Mouse (Mus musculus) colon, adult 2 months (tissue): ENCODE measurements around the gene Csad. TPM values are rescaled to one million over a fixed set of nuclear protein-coding genes. Genes with fewer than 3 reads are reported as not detected.

ENCODE experiments used
- polyA plus RNA-seq: library from polyadenylated mRNA; depleted of rRNA; stranded (reverse); fragments of >200 nt; gene quantifications from 2 replicates; pipeline ENCODE4 v1.2.3, GENCODE M21; 2012; rRNA removed

Gene Csad
- 63.9 and 65.7 TPM in 2 replicates for polyA plus RNA-seq

GRCm38 (mm10) chr15:102204674-102205505, at the start of gene Csad:
Csad (minus strand) TSS chr15:102204724.

GRCm38 (mm10) chr15:102231748-102232147, 27.2 kb upstream of the Csad start, which contains the start of gene Itgb7:
Itgb7 (minus strand) TSS chr15:102231944.

DNA sequence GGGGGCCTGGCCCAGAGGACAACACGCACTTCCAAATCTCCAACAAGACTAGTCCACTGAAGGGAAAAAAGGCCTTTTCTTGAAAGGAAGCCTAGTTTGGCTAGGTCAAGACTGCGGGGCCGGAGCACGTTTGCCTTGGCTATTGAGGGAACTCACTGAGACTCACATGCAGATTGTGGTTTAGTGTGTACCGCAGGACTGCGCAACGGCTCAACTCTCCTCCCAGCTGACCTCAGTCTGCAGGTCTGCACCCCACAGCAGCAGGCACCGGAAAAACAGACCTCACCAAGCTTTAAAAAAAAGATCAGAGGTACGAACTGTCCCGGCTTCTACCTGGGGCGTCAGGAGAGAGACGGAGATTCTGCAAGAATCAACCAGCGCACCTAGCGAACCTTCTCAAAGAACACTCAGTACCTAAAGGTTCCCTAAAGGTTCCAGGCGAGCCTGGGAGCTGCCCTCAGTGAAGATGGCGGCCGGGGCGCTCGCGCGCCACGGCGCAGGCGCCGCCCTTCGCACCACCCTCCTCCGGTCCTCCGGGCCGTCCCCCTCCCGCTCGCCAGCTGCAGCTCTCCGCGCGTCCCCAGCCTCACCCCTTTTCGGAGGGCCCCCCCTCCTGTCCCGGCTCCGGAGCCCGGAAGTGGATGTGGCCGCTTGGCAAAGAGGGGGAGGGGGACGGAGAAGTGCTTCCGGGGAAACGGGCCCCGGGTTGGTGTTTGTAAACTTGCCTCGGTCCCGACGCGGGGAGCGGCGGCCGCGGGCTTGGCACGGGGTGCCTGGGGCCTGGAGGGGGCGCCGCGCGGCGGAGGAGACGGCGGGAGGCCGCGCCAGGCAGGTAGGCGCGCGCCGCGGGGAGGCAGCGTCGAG, 1.3 kb downstream of the Csad start, which contains the start of gene Zfp740:
Gene Zfp740, plus strand, starts transcription at position 279 of the 864 bp plus-strand sequence.

GRCm38 (mm10) chr15:102150301-102151135, 54.0 kb downstream of the Csad start, which contains the start of gene Soat2:
Soat2 (plus strand) TSS chr15:102150526.

DNA sequence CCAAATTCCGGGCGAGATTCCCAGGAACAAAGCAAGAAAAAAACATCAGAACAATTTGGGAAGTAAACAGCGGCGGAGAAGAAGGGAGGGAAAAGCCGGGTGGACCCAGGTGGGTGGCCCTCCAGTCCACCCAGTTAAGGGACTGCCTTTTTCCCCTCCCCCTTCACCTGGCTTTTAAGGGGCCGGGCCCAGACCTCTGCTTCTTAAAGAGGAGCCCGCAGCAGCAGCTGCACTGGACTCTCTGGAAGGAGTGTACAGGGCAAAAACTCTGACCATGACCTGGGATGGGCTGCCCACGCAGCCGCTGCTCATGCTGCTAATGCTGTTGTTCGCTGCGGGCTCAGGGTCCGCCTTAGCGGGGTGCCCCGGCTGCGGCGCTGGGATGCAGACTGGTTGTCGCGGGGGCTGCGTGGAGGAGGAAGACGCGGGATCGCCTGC, 60.2 kb downstream of the Csad start, which contains the start of gene Igfbp6:
Gene Igfbp6, plus strand, starts transcription at position 89 of the 438 bp plus-strand sequence.

GRCm38 (mm10) chr15:102136129-102136758, 68.3 kb downstream of the Csad start, which contains the start of gene Spryd3:
Spryd3 (minus strand) TSS chr15:102136234.

Other genes starting within 250 kb of the Csad start
- gene Krt8, start 200.2 kb downstream of the Csad start, polyA plus RNA-seq, result 3,836 and 3,988 TPM in 2 replicates
- gene Krt18, start 176.5 kb downstream of the Csad start, polyA plus RNA-seq, result 353 and 412 TPM in 2 replicates
- gene Eif4b, start 131.0 kb downstream of the Csad start, polyA plus RNA-seq, result 58.9 and 64.5 TPM in 2 replicates
- 53.3 and 67.4 TPM in 2 replicates for gene Tns2, start 104.3 kb downstream of the Csad start, polyA plus RNA-seq
- 37.8 and 46.8 TPM in 2 replicates for gene Spryd3, start 68.5 kb downstream of the Csad start, polyA plus RNA-seq
- gene Igfbp6, start 60.4 kb downstream of the Csad start, polyA plus RNA-seq, result 69.3 and 84.3 TPM in 2 replicates
- 1.5 and 2.5 TPM in 2 replicates for gene Soat2, start 54.2 kb downstream of the Csad start, polyA plus RNA-seq
- 19.4 and 21.4 TPM in 2 replicates for gene Zfp740, start 1.5 kb downstream of the Csad start, polyA plus RNA-seq
- gene Itgb7, start 27.2 kb upstream of the Csad start, polyA plus RNA-seq, result 8.9 and 9.7 TPM in 2 replicates
- 25.4 and 36.2 TPM in 2 replicates for gene Rarg, start 52.8 kb upstream of the Csad start, polyA plus RNA-seq
- 0.08 and 0.09 TPM in 2 replicates for gene Gm9918, start 65.8 kb upstream of the Csad start, polyA plus RNA-seq
- gene Mfsd5, start 74.7 kb upstream of the Csad start, polyA plus RNA-seq, result 79.3 and 113 TPM in 2 replicates
- gene Espl1, start 91.5 kb upstream of the Csad start, polyA plus RNA-seq, result 6.9 and 7.9 TPM in 2 replicates
- 37.2 and 55.3 TPM in 2 replicates for gene Pfdn5, start 121.4 kb upstream of the Csad start, polyA plus RNA-seq
- 48.5 and 54.2 TPM in 2 replicates for gene Myg1, start 127.0 kb upstream of the Csad start, polyA plus RNA-seq
- 33.2 and 35.7 TPM in 2 replicates for gene Aaas, start 146.0 kb upstream of the Csad start, polyA plus RNA-seq
- 0.15 and 0.23 TPM in 2 replicates for gene Sp7, start 162.5 kb upstream of the Csad start, polyA plus RNA-seq
- gene Sp1, start 201.4 kb upstream of the Csad start, polyA plus RNA-seq, result 14.2 and 15.0 TPM in 2 replicates
- gene Amhr2, start 240.6 kb upstream of the Csad start, polyA plus RNA-seq, result 4.2 and 14.1 TPM in 2 replicates